Mouse (Mus musculus): ENCODE results near the gene Ankrd54.

- TF ChIP-seq HCFC1 (IDR thresholded peaks at IDR 0.05; ENCODE audit: borderline replicate concordance, insufficient read depth, low read length) (no peak), MAFK (IDR thresholded peaks at IDR 0.05; ENCODE audit: insufficient read depth, low read depth, low read length) (no peak)
Observed at GRCm38 (mm10) chr15:79079567-79079966, 16.9 kb upstream of the Ankrd54 start.
